Mouse (Mus musculus): Measurements from ENCODE around the gene Agap1.

DNA sequence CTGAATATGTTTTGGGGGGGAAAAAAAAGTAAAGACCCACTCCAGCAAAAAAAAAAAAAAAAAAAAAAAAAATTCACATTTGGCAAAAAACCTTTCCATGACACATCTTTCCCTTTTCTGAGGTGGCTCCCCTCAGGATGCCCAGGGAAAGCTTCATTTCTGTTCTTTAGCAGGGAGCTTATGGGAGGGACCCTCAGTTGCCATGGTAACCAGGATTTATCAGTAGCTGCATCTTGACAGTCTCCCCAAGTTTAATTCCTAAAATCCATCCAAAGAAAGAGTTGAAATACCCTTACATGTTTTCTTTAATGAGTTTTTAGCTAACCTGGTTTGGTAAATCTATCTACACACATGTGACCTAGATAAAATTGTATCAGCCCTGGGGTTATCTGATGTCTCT lies 295.1 kb downstream of the Agap1 start:
- TF ChIP-seq CHD1 (IDR thresholded peaks at IDR 0.05; ENCODE audit: low read depth, low read length) (no peak), CTCF (IDR thresholded peaks at IDR 0.05 in 2 of 3, conservative IDR thresholded peaks at IDR 0.05 in 1 of 3; ENCODE audit: control insufficient read depth in 1 of 3, insufficient read depth in 1 of 3, low read depth in 2 of 3, low read length in 3 of 3, poor library complexity in 1 of 3, severe bottlenecking in 1 of 3) (no peak), MYC (IDR thresholded peaks at IDR 0.05; ENCODE audit: low read depth, low read length) (no peak), GATA1 (IDR thresholded peaks at IDR 0.05; ENCODE audit: low read depth, low read length) (no peak)

Measured in MEL (cell line).